ENCODE assay signal across 28 mouse cellular contexts in the genomic region with DNA sequence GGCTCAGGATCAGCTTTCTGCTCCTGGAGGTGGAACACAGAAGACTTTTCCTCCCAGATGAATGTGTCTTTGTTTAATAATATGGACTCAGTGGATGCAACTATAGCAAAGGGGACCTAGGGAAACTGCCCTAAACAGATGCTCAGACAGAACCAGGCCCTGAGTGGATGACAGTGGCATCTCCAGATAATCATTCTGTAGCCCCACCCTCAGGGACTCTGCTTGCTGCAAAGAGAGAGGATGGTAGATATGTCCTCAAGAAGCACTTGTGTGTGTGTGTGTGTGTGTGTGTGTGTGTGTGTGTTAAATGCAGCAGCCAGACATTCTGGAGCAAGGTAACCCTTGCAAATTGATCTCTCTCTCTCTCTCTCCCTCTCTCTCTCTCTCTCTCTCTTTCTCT. TPM values are rescaled to one million over a fixed set of nuclear protein-coding genes. Genes with fewer than 3 reads are reported as not detected.
A peak's percentile ranks its signal among the peaks of the same experiment; 100 is the strongest.
DNase-seq lines count a peak whose midpoint lies in the region; ATAC-seq and TF ChIP-seq lines count a peak whose summit lies in the region.
"Had no signal": no experiment of that assay in that cellular context is flagged by ENCODE, and none has a peak within 500 bp of the region (broad histone marks: within the 10 kb centered on the region; RNA-seq: fewer than 3 reads in every experiment).

No protein-coding gene starts in this region.

- no peak for TF ChIP-seq CTCF in liver, postnatal 0 days (IDR thresholded peaks at IDR 0.05; ENCODE audit: low read depth)
- no peak for TF ChIP-seq CTCF in liver, embryonic 14.5 days (IDR thresholded peaks at IDR 0.05; ENCODE audit: low read depth)

- no peaks in the 10 kb centered on the region for H3K36me3 ChIP-seq in liver, postnatal 0 days (replicated peaks; ENCODE audit: insufficient read depth, low read length)
- H3K36me3 ChIP-seq in liver, embryonic 11.5 days (ENCODE audit: control insufficient read depth, insufficient read depth, low read length), result no peaks in the 10 kb centered on the region
- H3K36me3 ChIP-seq in liver, embryonic 14.5 days (replicated peaks; ENCODE audit: control insufficient read depth, insufficient read depth, low read depth), result no peaks in the 10 kb centered on the region
- no peaks in the 10 kb centered on the region for H3K36me3 ChIP-seq in intestine, embryonic 16.5 days (ENCODE audit: control insufficient read depth, insufficient read depth, low read length)
- H3K36me3 ChIP-seq: embryonic facial prominence, embryonic 12.5 days; embryonic facial prominence, embryonic 15.5 days; heart, embryonic 10.5 days; heart, embryonic 13.5 days had no signal

- no peak overlapping the region for H3K4me3 ChIP-seq in liver, postnatal 0 days (ENCODE audit: low read depth, low read length)
- no peak overlapping the region for H3K4me3 ChIP-seq in liver, embryonic 11.5 days (ENCODE audit: low read depth, low read length)
- no peak overlapping the region for H3K4me3 ChIP-seq in liver, embryonic 14.5 days (ENCODE audit: insufficient read depth in 1 of 2, low read depth in 2 of 2, low read length in 2 of 2)
- no peak overlapping the region for H3K4me3 ChIP-seq in intestine, embryonic 16.5 days (ENCODE audit: low read length)
- H3K4me3 ChIP-seq: embryonic facial prominence, embryonic 12.5 days; embryonic facial prominence, embryonic 15.5 days; heart, adult 2 months; heart, embryonic 10.5 days; heart, embryonic 13.5 days had no signal

- peak; percentile 12 for DNase-seq in liver
- no peak for DNase-seq in liver, postnatal 0 days
- DNase-seq in liver, embryonic 11.5 days (ENCODE audit: low spot score), result no peak
- no peak for DNase-seq in liver, embryonic 14.5 days (ENCODE audit: low read depth in 3 of 3, low spot score in 3 of 3)
- no peak for DNase-seq in right cerebral cortex, postnatal 36 days (ENCODE audit: low spot score in 2 of 2)
- DNase-seq: adrenal gland, adult 2 months; adrenal gland, postnatal 14 days; B cell, adult 2 months; cerebellum, adult 11 months; cerebellum, adult 2 months; cerebellum, adult 9-11 months; cerebellum, postnatal 25 days; forebrain, postnatal 0 days; gastrocnemius, postnatal 25 days; heart, postnatal 14 days; heart, postnatal 4 days had no signal

- no peak overlapping the region for H3K27ac ChIP-seq in liver, postnatal 0 days (ENCODE audit: low read depth)
- no peak overlapping the region for H3K27ac ChIP-seq in liver, embryonic 11.5 days (ENCODE audit: low read depth, low read length)
- no peak overlapping the region for H3K27ac ChIP-seq in liver, embryonic 14.5 days
- H3K27ac ChIP-seq in intestine, embryonic 16.5 days (ENCODE audit: low read length), result no peak overlapping the region
- H3K27ac ChIP-seq: embryonic facial prominence, embryonic 12.5 days; embryonic facial prominence, embryonic 15.5 days; heart, adult 2 months; heart, embryonic 10.5 days; heart, embryonic 13.5 days; hindbrain, embryonic 14.5 days had no signal

- H3K9me3 ChIP-seq in liver, postnatal 0 days (ENCODE audit: low read length), result no peaks in the 10 kb centered on the region
- no peaks in the 10 kb centered on the region for H3K9me3 ChIP-seq in liver, embryonic 11.5 days (ENCODE audit: control insufficient read depth, low read length)
- H3K9me3 ChIP-seq in liver, embryonic 14.5 days (ENCODE audit: control insufficient read depth, low read length), result no peaks in the 10 kb centered on the region
- no peaks in the 10 kb centered on the region for H3K9me3 ChIP-seq in intestine, embryonic 16.5 days (ENCODE audit: control insufficient read depth, low read length)
- H3K9me3 ChIP-seq: embryonic facial prominence, embryonic 12.5 days; embryonic facial prominence, embryonic 15.5 days; G1E; heart, embryonic 10.5 days; heart, embryonic 13.5 days had no signal

- peaks cover 3% of the 10 kb centered on the region; the same call in 1 of the 2 replicates for H3K4me1 ChIP-seq in liver, postnatal 0 days (ENCODE audit: insufficient read depth)
- H3K4me1 ChIP-seq in liver, embryonic 11.5 days (replicated peaks; ENCODE audit: control insufficient read depth, insufficient read depth, low read length), result peaks cover 26% of the 10 kb centered on the region
- peaks cover 0 to 7% of the 10 kb centered on the region in 2 experiments; a peak in 2 of 4 replicates for H3K4me1 ChIP-seq in liver, embryonic 14.5 days (replicated peaks; ENCODE audit: control insufficient read depth in 2 of 2, insufficient read depth in 2 of 2, low read length in 1 of 2)
- 0 out of 2 replicates have a peak, but pooled peaks cover 4% of the 10 kb centered on the region for H3K4me1 ChIP-seq in intestine, embryonic 16.5 days (ENCODE audit: control insufficient read depth, insufficient read depth, low read length)

- no peak for ATAC-seq in liver, postnatal 0 days
- peak; percentile 74 for ATAC-seq in liver, embryonic 11.5 days (replicated peaks; ENCODE audit: low FRiP score)
- ATAC-seq in liver, embryonic 14.5 days (ENCODE audit: insufficient read depth), result peak; percentile 52; the same call in 1 of the 2 replicates
- ATAC-seq in megakaryocyte-erythroid progenitor cell, adult 5-6 weeks (replicated peaks; ENCODE audit: low FRiP score, low TSS enrichment, poor library complexity, severe bottlenecking), result peak; percentile 71
- no peak for ATAC-seq in intestine, embryonic 16.5 days
- ATAC-seq in granulocyte monocyte progenitor cell, adult 5-6 weeks (replicated peaks; ENCODE audit: poor library complexity, severe bottlenecking), result no peak
- ATAC-seq: forebrain, embryonic 14.5 days; forebrain, postnatal 0 days had no signal

- H3K27me3 ChIP-seq in liver, postnatal 0 days (ENCODE audit: insufficient read depth, low read length), result no peaks in the 10 kb centered on the region
- H3K27me3 ChIP-seq in liver, embryonic 11.5 days (replicated peaks; ENCODE audit: control insufficient read depth, insufficient read depth, low read length), result no peaks in the 10 kb centered on the region
- H3K27me3 ChIP-seq in liver, embryonic 14.5 days (ENCODE audit: control insufficient read depth, insufficient read depth, low read length), result no peaks in the 10 kb centered on the region
- H3K27me3 ChIP-seq in intestine, embryonic 16.5 days (replicated peaks; ENCODE audit: control insufficient read depth, insufficient read depth, low read length), result no peaks in the 10 kb centered on the region
- H3K27me3 ChIP-seq: CH12.LX; embryonic facial prominence, embryonic 12.5 days; embryonic facial prominence, embryonic 15.5 days; heart, embryonic 13.5 days had no signal

- H3K9ac ChIP-seq in liver, postnatal 0 days (replicated peaks), result no peak overlapping the region
- H3K9ac ChIP-seq in liver, embryonic 11.5 days (ENCODE audit: low read depth, low read length), result no peak overlapping the region
- no peak overlapping the region for H3K9ac ChIP-seq in liver, embryonic 14.5 days (replicated peaks)
- H3K9ac ChIP-seq in intestine, embryonic 16.5 days (ENCODE audit: low read depth, low read length), result no peak overlapping the region
- H3K9ac ChIP-seq: embryonic facial prominence, embryonic 12.5 days; embryonic facial prominence, embryonic 15.5 days; forebrain, postnatal 0 days; heart, embryonic 13.5 days; hindbrain, embryonic 14.5 days had no signal

- TF ChIP-seq EP300 in liver, postnatal 0 days (IDR thresholded peaks at IDR 0.05; ENCODE audit: low read depth), result no peak
- no peak for TF ChIP-seq EP300 in liver, embryonic 14.5 days (IDR thresholded peaks at IDR 0.05; ENCODE audit: low read depth)

- H3K4me2 ChIP-seq in liver, postnatal 0 days (ENCODE audit: low read depth, low read length), result no peak overlapping the region
- no peak overlapping the region for H3K4me2 ChIP-seq in liver, embryonic 11.5 days
- no peak overlapping the region for H3K4me2 ChIP-seq in liver, embryonic 14.5 days (ENCODE audit: low read depth)
- H3K4me2 ChIP-seq in intestine, embryonic 16.5 days (ENCODE audit: low read depth, low read length), result no peak overlapping the region
- H3K4me2 ChIP-seq: embryonic facial prominence, embryonic 12.5 days; embryonic facial prominence, embryonic 15.5 days; heart, embryonic 13.5 days; hindbrain, embryonic 14.5 days had no signal

RNA-seq across cellular contexts. Expression of gene Itpkb, which starts 18.8 kb away (rescaled TPM):
- polyA plus RNA-seq in liver, postnatal 0 days (2015; fragmentation: Nextera tagmentation; extraction: Ambion mirVana), result 1.3 and 1.4 TPM in 2 replicates
- 4.1 and 4.3 TPM in 2 replicates for polyA plus RNA-seq in liver, embryonic 11.5 days (2014; fragmentation: Nextera tagmentation; extraction: Ambion mirVana)
- polyA plus RNA-seq in liver, embryonic 14.5 days (2012; rRNA removed), result 1.1 and 1.3 TPM in 2 replicates
- polyA plus RNA-seq in liver, embryonic 14.5 days (2014; fragmentation: Nextera tagmentation; extraction: Ambion mirVana), result 0.52 and 0.88 TPM in 2 replicates
- total RNA-seq in megakaryocyte-erythroid progenitor cell, adult 5-6 weeks (2014; fragmentation: Nextera tagmentation), result 11.5 and 12.9 TPM in 2 replicates
- total RNA-seq in megakaryocyte-erythroid progenitor cell, adult 5-6 weeks (2017), result 6.1 and 6.3 TPM in 2 replicates
- 5.1 TPM in 2 replicates for polyA plus RNA-seq in intestine, embryonic 16.5 days (2015; fragmentation: Nextera tagmentation; extraction: Ambion mirVana)
- 18.7 and 19.6 TPM in 2 replicates for total RNA-seq in granulocyte monocyte progenitor cell, adult 5-6 weeks (2014; fragmentation: Nextera tagmentation)
- total RNA-seq in granulocyte monocyte progenitor cell, adult 5-6 weeks (2017), result 9.6 and 13.3 TPM in 2 replicates

Comparison
In these comparisons a context has a peak if more than half of its experiments do, and no peak if none do; other contexts are left out.
1. ATAC-seq: peak in liver, embryonic 11.5 days (single experiment), liver, embryonic 14.5 days (single experiment) and megakaryocyte-erythroid progenitor cell, adult 5-6 weeks (single experiment); none in liver, postnatal 0 days (single experiment), intestine, embryonic 16.5 days (single experiment) and granulocyte monocyte progenitor cell, adult 5-6 weeks (single experiment).